Mouse (Mus musculus) lung, adult 2 months (tissue): ENCODE measurements around the gene Bcas3.

Experiments used
- CTCF ChIP-seq: fragments of 200-500 bp; IDR thresholded peaks from 2 replicates; pipeline ENCODE4 v1.5.1; 2011; ENCODE audit warnings: mild to moderate bottlenecking, low read length, control low read depth; ENCODE audit not compliant: insufficient read depth
- POLR2A ChIP-seq: fragments of 200-500 bp; IDR thresholded peaks from 2 replicates; pipeline ENCODE4 v1.6.1; 2011; ENCODE audit warnings: low read depth, mild to moderate bottlenecking, control low read depth, low read length, borderline replicate concordance; ENCODE audit errors: extremely low read depth

DNA sequence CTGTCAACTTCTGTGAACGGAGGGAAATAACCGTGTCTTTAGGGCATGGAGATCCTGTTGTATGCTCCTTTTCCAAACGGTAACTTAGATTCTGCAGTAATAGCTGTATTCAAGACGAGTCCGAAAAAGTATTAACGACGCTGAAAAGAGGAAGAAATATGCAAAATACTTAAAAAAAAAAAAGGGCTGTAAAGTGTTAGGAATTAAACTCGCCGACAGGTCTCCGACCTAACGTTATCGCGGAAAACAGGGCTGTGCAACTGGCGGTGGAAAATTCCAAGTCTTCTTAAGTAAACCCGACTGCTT, 42.6 kb upstream of the Bcas3 start:
- no peak for TF ChIP-seq CTCF
- no peak for TF ChIP-seq POLR2A
